Mouse (Mus musculus): ENCODE measurements around the gene Morn5.

Morn5 gene

DNA sequence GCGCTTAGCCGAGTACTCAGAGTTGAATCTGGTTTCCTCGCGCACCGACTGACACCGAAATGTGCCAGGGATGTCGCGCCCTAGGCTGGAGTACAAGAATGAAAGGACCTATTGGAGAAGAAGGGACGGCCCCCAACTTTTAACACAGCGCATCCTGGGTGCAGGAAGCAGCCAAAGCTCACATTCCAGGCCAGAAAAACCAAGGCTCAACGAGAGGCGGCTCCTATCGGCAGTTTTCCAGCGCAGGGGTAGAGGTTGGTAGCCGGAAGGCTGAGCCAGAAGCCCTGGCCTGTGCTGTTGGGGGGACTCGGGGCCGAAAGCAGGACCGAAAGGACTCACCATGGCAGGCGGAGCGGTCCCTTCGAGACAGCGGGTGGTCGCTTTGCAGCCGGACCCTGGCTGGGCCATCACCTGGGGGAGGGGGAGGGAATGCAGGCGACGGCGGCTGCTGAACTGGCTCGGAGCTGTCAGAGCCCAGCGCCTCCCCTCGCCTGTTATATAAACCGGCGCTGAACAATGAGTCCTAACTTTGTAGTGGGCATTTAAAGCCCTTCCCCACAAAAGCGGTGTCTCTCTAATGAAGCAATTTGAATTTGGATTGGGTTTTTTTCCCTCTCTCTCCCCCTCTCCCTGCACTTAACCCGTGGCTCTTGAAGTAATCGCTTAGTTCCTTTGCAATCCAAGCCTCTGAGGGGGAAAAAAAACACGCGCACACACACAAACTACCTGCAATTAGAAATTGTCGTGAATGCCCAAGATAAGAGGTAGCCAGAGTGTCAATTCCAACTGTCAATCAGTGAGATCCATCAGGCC lies 54.5 kb downstream of the Morn5 start:
- DNase-seq (ENCODE audit: low read depth, low spot score) = no peak

- no peak for DNase-seq (ENCODE audit: low read depth, low spot score)
Measured at GRCm38 (mm10) chr2:36104436-36104955, 55.2 kb downstream of the Morn5 start.

- peak; percentile 62 for DNase-seq (ENCODE audit: low read depth, low spot score)
Measured at GRCm38 (mm10) chr2:36104956-36105741, 55.9 kb downstream of the Morn5 start, which contains the start of gene Lhx6. Gene Lhx6 (minus strand): TSS chr2:36105408.

GRCm38 (mm10) chr2:36108615-36109014 lies 59.4 kb downstream of the Morn5 start:
- no peak for DNase-seq (ENCODE audit: low read depth, low spot score)

GRCm38 (mm10) chr2:36112632-36113031 lies 63.4 kb downstream of the Morn5 start:
- no peak for DNase-seq (ENCODE audit: low read depth, low spot score)

DNA sequence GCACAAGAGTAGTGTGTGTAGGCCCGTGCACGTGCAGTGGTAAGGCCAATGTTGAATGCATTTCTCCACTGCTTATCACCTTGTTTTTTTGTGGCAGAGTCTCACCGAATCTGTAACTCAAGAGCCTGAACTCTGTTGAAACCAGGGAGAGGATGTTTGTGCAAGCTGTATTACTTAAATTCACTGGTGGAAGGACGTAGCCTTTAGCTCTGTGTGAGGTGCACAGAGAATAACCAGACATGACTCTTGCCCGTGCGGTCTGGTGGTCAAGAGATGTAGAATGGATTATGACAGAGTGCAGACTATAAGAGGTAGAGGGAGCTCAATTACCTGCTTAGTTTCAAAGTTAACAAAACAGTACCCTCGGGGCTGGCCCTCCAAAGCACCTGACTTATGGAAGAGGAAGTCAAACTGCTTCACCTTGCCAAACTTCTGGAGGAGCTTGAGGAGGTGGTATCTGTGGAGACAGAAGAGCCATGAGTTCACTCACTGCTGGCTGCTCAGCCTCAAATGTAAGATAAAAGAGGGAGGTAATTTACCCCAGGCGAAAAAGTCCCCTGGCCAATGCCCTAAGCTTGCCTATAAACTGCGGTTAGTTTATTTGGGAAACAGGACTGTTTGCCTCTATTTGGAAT lies 77.7 kb downstream of the Morn5 start:
- DNase-seq (ENCODE audit: low read depth, low spot score) = no peak

GRCm38 (mm10) chr2:36127973-36128372 lies 78.7 kb downstream of the Morn5 start:
- no peak for DNase-seq (ENCODE audit: low read depth, low spot score)

GRCm38 (mm10) chr2:36129051-36129450 lies 79.8 kb downstream of the Morn5 start:
- DNase-seq (ENCODE audit: low read depth, low spot score) = no peak
